Mouse (Mus musculus) telencephalon, adult 2 months (tissue): ENCODE measurements around the gene Farp2.
A peak's percentile ranks its signal among the peaks of the same experiment; 100 is the strongest.

ENCODE experiments used
- DNase-seq: peaks from one replicate; pipeline ENCODE4 v3.0.0-alpha.2; 2011; ENCODE audit warnings: low read depth, low spot score

Gene Farp2

DNA sequence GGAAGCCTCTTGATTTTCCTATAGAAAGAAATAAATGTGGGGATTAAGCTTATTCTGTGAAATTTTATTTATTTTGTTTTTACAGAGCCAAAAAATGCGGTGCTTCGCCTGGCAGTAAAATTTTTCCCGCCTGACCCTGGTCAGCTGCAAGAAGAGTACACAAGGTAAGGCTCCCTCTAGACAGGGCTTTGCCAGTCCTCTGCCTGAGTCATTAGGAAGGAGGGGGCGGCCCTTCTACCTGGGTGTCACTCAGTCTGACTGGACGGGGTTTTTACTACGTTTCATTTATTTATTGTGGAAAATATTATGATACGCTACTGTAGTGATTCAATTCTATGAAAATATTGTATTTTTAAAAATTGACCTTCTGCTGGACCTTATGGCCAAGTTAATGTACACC, 51.3 kb downstream of the Farp2 start:
- no peak for DNase-seq

DNA sequence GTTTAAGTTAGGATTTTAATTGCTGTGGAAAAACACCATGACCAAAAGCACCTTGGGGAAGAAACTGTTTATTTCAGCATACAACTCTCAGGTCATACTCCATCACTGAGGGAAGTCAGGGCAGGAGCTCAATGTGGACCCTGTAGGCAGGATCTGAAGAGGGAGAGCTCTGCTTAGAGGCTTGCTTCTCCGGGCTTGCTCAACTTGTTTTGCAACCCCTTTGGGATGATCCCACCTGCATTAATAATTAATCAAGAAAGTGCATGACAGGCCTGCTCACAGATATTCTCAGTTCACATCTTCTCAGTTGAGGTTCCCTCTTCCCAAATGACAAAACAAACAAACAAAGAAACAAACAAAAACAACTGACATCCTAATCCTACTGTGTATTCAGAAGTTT, 51.8 kb downstream of the Farp2 start:
- DNase-seq, result no peak

DNA sequence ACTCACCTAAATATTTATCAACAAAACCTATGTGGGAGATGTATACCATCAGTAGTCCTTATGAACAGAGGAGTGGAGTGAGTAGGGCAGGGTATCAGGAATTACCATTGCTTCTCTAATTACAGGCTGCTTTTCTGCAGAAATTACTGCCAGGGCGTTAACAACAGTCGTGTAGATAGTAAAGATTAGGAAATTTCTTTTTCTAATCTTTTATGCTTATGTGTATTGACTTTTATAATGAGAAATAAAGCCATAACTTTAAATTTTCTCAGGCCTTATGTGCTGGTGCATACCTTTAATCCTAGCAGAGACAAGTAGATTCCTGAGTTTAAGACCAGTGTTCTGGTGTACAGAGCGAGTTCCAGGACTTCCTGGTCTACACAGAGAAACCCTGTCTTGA, 52.9 kb downstream of the Farp2 start:
- no peak for DNase-seq

DNA sequence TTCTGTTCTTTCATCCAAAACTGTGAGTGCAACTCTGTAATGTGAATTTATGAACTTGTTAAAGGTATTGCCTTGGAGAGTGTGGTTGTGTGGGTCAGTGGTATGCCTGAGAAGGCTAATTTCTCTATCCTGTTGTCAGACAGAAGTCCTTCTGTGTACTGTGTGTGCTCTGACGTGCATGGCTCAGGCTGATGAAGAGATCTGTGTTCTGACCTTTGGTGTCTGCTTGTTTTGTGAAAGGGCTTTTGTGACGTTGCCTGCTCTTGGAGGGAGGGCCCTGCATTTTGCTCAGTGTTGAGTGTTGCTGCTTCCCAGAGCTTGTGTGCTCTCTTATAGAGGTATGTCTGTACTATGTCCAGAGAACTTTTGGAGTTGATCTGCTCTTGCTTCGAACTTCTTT, 55.1 kb downstream of the Farp2 start:
- peak; percentile 34 for DNase-seq

DNA sequence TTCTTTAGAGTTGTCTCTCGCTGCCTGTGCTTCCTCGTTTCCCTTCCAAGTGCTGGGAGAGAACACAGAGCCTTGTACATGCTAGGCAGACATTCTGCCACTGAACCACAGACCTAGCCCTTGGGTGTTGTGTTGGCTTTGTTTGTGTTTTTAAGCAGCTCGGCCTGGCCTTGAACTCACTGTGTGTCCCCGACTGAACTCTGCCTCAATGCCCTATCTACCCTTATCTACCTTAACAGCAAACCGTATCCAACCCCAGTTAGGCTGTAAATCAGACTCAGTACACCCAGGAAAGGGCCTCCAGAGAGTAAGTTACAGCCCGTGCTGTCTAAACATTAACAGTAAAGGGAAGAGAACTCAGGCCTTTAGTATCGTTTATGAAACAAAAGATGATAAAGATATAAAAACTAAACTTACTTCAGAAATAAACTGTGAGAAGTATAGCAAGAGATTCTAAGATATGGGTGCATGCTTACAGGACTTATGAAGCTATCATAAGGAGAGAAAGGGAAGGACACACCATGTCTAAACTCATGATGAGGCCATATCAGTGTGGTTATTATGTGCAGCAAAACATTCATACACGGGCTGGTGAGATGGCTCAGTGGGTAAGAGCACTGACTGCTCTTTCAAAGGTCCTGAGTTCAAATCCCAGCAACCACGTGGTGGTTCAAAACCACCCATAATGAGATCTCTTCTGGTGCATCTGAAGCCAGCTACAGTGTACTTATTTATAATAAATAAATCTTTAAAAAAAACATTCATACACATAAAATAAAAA, 56.0 kb downstream of the Farp2 start:
- DNase-seq, result no peak

DNA sequence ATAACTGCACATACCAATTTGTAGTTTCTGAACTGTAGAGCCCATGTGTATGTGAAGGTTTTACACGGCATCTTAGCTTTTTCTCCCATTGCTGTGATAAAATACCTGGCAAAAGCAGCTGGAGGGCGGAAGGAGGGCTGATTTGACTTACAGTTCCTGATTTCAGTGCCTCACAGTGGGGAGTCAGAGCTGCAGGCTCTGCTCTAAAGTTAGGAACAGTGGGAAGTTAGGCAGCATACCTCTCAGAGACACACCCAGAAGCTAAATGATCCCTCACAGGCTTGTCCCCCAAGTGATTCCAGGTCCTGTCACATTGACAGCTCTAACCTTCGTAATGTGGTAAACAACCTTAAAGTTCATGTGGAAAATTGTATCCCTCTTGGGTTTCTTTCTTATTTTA, 65.2 kb downstream of the Farp2 start:
- peak; percentile 24 for DNase-seq

DNA sequence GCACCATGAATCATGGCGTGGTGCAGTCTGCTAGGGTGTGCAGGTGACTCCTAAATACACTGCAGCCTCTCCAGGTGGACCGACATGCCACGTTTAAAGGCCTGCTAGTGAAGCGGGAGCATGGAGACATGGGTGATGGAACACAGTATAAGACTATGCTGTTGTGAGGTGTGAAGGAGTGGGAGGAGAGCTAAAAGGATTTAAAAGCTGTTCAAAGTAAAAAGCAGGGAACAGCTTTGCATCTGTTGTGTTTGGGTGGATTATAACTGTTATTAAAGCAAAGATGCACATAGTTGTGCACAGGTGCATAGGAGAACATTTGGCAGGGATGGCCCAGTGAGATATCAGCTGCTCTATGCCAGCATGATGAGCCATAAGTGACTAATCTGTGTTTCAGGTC, 66.0 kb downstream of the Farp2 start:
- DNase-seq, result peak; percentile 76

DNA sequence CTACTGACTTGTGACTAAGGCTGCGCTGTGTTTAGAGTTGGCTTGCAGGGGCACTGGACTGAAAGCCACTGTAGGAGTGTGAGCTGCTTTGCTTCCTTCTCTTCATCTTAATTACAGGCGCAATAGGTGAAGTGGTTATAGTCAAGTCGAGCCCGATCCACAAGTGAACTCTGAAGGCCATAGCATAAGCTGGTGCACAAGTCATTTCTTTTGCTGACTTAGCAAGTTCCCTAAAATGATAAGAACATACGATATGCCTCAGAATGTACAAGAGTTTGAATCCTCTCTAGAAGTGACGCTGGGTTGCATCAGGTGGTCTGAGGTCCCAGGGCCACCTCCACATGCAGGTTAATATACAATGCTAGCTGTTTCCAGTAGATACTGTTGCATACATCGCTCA, 69.7 kb downstream of the Farp2 start:
- DNase-seq, result no peak

DNA sequence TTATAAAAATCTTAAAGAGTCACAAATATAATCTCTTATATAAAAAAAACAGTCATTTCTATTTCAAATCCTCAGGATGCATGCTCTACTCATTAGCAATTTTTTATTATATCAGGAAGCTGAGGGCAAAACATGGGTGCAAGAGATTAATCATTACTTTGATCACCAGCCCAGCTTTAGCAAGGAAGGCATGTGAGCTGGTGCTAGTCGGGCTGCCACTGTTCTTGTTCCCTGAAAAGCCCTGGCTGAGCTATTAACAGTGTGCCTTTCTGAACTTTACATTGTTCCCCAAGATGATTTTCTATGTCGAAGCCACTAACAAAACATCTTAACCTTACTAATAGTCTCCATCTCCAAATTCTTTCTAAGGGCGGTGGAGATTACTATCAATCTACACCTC, 76.5 kb downstream of the Farp2 start:
- no peak for DNase-seq

DNA sequence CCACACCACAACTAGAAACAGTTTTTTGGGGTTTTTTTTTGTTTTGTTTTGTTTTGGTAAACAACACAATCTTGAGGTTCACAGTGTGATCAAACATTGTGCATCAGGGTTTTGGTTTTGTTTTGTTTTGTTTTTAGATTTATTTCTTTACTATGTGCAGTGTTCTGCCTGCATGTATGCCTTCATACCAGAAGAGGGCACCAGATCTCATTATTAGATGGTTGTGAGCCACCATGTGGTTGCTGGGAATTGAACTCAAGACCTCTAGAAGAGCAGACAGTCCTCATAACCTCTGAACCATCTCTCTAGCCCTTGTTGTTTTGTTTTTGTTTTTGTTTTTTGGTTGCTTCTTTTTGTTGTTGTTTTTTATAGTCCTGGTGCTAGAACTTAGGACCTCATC, 82.1 kb downstream of the Farp2 start:
- DNase-seq, result no peak

DNA sequence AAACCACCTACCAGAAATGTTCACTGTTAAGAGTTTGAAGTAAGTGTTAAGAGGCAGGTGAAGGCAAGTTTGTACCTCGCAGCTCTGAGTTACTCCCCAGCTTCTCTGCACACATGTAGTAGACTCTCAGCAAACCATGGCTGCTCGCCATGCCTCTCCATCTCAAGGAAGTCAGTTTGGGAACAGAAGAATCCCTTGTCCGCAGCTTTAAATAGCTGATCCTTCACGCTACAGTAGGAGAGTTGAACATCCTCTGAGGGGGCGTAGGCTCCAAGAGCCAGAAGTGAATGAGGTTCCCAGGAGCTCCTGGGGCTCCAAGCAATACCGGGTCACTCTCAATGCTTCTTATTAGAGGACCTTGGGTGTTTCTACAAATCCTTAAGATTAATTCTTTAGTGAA, 84.0 kb downstream of the Farp2 start:
- DNase-seq, result peak; percentile 19

DNA sequence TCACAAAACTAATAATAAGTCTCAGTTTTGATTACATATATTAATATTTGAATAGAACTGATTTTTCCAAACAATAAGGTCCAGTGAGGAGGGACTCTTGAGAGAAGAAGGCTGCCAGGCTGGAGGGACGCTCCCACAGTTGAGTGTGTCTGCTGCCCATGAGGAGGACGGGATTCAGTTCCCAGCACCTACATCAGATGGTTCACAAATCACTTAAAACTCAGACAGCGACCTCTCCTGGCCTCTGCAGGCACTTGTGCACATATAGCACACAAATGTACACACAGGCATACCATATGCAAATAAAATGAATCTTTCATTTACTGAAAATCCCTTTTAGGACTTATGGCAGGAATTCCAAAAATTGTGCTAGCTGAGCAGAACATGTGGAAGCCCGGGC, 91.0 kb downstream of the Farp2 start:
- DNase-seq, result no peak

DNA sequence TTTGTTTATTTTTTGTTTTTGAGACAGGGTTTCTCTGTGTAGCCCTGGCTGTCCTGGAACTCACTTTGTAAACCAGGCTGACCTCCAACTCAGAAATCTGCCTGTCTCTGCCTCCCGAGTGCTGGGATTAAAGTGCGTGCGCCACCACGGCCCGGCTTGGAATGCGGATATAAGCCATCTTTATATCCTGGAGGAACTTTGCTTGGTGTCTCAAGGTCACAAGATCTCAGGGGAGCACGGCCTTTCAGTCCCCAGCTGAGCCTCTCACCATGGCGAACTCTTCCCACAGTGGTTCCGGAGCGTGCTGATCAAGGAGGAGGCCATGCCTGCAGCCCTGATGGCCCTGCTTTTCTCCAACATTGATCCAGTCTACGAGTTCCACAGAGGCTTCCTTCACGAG, 92.0 kb downstream of the Farp2 start:
- no peak for DNase-seq

DNA sequence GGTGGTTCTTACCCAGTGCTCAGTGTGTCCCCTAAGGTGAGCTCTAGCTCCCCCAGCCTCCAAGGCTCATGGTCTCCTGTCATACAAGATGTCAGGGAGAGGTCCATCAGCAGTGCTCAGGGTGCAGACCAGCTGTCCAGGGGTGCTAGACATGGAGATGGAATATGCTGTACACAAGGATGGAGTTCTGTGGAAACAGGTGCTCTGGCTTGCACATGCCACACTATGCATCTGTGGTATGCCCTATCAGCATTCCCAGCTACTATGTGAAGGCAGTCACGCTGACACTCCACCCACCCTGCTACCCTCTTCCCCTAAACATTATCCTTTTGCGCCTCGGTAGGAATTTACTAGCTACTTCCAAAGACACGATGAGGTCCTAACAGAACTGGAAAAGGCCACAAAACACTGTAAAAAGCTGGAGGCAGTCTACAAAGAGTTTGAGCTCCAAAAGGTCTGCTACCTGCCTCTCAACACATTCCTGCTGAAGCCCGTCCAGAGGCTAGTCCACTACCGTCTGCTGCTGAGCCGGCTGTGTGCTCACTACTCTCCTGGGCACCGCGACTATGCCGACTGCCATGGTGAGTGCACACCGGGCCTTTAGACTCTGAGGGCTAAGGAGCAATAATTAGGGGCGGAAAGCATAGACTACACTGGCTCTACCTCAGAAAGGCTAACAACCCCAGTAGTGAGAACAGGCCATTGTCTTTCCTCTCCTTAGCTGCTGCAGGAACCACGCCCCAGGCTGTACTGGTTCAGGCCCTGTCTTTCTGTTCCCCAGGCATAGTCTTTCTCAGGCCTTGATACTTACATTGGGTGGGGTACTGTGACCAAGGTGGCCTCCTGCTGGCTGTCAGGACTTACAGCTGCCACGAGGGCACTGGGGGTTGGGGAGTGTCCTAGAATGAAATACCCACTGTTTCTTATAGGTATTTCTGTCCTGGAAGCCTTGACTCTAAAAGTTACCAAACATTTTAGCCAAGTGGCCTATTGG, 95.5 kb downstream of the Farp2 start:
- DNase-seq, result no peak

DNA sequence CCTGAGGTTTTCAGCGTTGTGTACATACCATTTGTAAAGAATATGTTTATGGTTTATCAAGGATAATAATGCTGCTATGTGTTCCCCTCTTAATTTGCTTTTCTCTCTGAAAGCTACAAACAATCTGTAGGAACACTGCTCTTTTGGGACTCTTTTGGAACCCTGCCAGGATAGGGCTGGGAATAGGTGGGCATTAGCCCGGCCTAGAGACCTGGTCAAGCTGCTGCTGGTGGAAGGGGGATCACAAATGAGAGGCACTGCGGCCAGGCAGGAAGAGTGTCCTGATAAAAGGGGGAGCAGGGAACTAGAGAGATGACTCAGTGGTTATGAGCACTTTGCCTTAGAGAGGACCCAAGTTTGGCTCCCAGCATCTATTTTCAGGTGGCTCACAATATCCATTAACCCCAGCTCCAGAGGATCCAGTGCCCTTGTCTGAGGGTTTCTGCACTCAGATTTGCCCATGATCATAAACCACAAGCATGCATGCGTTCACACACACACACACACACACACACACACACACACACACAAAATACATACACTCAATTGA, 96.9 kb downstream of the Farp2 start:
- no peak for DNase-seq

DNA sequence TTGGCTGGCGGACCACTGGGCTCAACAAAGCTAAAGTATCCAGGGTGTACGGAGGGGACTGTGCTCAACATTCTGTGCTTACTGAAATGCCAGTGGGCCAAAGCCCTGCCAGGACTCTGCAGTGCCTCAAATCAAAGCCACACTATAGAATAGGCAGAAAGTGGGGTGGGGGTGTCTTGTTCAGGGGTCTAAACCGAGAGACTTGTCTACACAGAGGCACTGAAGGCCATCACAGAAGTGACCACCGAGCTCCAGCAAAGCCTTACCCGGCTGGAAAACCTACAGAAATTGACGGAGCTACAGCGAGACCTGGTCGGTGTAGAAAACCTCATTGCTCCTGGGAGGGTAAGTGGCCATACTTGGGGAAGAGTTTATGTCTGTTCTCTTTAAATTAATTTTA, 97.9 kb downstream of the Farp2 start:
- no peak for DNase-seq

DNA sequence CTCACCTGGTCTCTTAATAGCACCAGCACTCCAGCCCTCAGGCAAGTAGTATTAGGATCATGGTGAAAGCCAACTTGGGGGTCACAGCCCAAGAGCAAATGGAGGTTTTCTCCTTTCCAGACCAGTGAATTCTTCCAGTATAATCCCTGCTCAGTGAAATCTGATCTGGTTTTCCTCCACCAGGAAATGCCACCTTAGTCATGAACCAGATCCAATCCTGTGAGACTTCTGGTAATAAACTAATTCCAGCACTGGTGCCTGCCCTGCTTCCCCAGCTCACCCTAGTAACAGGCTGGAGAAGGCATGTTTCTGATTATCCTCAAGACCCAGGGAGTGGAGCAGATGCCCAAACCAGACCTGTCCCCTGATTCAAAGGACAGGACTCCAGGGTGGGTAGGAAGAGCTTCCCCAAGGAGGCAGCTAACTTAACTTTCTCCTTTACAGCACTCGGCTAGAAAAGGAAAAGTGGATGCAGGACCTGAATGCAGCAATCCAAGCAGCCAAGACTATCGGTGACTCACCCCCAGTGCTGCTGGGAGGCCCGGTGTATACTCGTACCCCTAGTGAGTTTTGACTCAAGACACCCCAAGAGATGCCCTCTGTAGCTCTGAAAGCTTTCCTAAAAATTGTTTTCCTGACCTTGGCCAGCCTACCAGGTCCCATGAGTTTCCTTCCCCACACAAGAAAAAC, 106.3 kb downstream of the Farp2 start:
- no peak for DNase-seq

DNA sequence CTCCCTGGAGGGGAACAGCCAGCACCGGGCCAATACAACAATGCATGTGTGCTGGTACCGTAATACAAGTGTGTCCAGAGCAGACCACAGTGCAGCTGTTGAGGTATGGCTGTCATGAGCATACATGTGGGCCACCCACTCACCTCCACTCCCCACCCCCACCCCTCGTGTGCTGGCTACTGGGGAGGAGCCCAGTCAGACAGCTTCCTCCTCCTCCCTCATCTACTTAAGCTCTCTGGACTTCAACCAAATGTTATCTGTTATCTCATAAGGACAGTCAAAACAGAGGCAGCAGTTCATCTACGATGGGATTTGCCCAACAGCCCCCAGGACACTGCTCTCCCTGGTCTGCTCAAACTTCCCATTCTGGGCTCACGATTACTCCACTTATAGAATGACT, 107.1 kb downstream of the Farp2 start:
- no peak for DNase-seq

DNA sequence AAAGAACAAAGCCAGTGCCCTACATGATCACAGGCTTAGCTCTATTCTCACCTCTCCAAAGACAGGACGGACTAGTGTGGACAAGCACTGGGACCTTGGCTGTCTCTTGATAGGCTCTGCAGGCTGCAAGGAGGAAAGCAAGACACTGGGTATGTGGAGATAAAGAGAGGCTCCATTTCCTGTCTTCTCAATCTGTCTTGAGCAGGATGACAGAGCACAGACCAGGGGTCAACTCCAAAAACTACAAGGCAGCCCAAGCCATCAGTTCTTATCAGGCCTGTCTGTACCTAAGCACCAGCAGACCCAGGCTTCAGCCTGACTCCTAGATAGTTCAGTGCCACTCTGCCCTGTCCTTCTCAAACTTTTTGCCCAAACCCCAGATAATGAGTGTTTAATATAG, 112.6 kb downstream of the Farp2 start:
- no peak for DNase-seq

DNA sequence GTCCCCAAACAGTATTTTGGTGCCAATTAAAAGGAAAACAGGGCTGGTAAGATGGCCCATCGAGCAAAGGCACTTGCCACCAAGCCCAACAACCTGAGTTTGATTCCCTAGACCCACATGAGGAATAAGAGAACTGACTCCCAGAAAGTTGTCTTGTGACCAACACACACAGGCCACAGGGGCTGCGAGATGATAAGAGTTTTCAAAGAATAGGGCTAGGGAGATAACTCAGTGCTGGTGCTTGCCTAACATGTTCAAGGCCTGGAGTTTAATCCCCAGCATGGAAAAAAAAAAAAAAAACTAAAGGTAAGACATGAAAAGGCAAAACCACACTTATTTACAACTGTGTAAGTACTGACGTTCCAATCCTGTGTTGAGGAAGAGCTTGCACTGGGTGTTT, 118.9 kb downstream of the Farp2 start:
- no peak for DNase-seq

DNA sequence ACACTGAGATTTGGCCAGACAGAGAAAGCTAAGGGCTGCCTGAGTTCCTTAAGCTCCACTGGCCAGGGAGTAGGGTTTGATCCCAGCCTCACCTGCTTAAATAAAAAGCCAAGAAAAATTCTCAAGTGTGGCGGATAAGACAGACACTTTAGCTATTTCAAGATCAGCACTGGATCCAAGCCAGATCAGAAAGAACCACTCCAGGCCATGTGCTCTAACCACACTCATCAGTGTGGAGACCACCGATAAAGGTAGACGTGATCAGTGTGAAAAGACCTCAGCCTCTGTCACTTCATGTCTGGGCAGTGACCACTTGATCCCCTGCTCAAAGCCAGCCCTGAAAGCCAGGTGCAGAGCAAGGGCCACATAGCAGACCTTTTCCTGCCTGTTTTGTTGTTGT, 120.8 kb downstream of the Farp2 start:
- DNase-seq, result no peak

DNA sequence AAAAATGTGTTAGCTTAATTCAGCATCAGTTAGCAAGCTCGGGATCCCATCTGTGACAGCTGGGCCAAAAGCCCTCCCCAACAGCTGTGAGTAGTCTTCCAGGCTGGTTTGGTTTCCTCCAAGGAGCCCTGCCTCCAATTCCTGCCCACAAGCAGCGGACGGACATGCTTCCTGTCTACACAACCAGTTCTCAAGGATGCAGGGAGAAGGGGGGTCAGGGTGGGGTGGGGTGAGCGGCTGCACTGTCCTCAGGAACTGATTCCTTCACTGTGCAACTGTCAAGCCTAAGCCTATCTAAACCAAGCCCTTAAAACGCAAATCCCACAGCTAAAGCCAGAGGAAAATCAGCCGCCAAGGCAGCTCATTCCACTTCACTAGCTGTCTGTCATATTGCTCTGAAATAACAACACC, 122.6 kb downstream of the Farp2 start:
- peak; percentile 79 for DNase-seq
